Mouse (Mus musculus) heart, embryonic 13.5 days (tissue): ENCODE data around the gene Nynrin. TPM values are rescaled to one million over a fixed set of nuclear protein-coding genes. Genes with fewer than 3 reads are reported as not detected.

Source experiments
- ATAC-seq: fragments of 200-750 bp; cut with Nextera tagmentation; 2 replicates; pipeline ENCODE4 v1.8.0; 2017; ENCODE audit warnings: moderate TSS enrichment; ENCODE audit not compliant: insufficient number of reproducible peaks, low FRiP score, low TSS enrichment; ENCODE audit errors: extremely low read depth
- H3K27ac ChIP-seq: fragments of 300-500 bp; sonication (generic); replicated peaks from 2 replicates; pipeline ENCODE4 v1.5.1; 2015; ENCODE audit warnings: moderate library complexity, mild to moderate bottlenecking, inconsistent platforms
- H3K27me3 ChIP-seq: fragments of 300-500 bp; sonication (generic); replicated peaks from 2 replicates; pipeline ENCODE4 v1.6.1; 2015; ENCODE audit warnings: mild to moderate bottlenecking, inconsistent platforms
- H3K36me3 ChIP-seq: fragments of 300-500 bp; sonication (generic); 2 replicates; pipeline ENCODE4 v1.6.1; 2015; ENCODE audit warnings: mild to moderate bottlenecking, inconsistent platforms
- H3K4me1 ChIP-seq: fragments of 300-500 bp; sonication (generic); 2 replicates; pipeline ENCODE4 v1.6.1; 2015; ENCODE audit warnings: inconsistent platforms
- H3K4me2 ChIP-seq: fragments of 300-500 bp; sonication (generic); 2 replicates; pipeline ENCODE4 v1.6.1; 2015; ENCODE audit warnings: inconsistent platforms, mild to moderate bottlenecking, moderate library complexity
- H3K4me3 ChIP-seq: fragments of 300-500 bp; sonication (generic); 2 replicates; pipeline ENCODE4 v1.5.1; 2015; ENCODE audit warnings: moderate library complexity, mild to moderate bottlenecking, inconsistent platforms
- H3K9ac ChIP-seq: fragments of 300-500 bp; sonication (generic); 2 replicates; pipeline ENCODE4 v1.6.1; 2015; ENCODE audit warnings: inconsistent platforms, mild to moderate bottlenecking, moderate library complexity
- H3K9me3 ChIP-seq: fragments of 300-500 bp; sonication (generic); 2 replicates; pipeline ENCODE4 v1.6.1; 2016; ENCODE audit warnings: inconsistent platforms
- WGBS: fragments of 180-500 bp; shearing (Covaris S2); methylation state at CpG from one replicate; pipeline ENCODE4 v1.1.7; 2015; ENCODE audit warnings: mixed read lengths; 5-methylcytosine and 5-hydroxymethylcytosine counted together
- polyA plus RNA-seq: library from polyadenylated mRNA; unstranded; fragments of >200 nt; fragmentation: Nextera tagmentation; extraction: Ambion mirVana; gene quantifications from 2 replicates; pipeline ENCODE4 v1.2.1, GENCODE M21; 2015

The Nynrin gene
- polyA plus RNA-seq, 1 experiment from 2014 or later = 18.2 TPM

GRCm38 (mm10) chr14:55879623-55880022, 25.8 kb downstream of the Nynrin start:
- WGBS = 15% methylated on average over 1 of the region's 1 CpGs
- H3K9me3 ChIP-seq = no peaks in the 10 kb centered on the region

GRCm38 (mm10) chr14:55880982-55881381, 27.2 kb downstream of the Nynrin start:
- Histone ChIP-seq H3K27me3 (no peaks in the 10 kb centered on the region), H3K4me2 (no peak overlapping the region), H3K9me3 (no peaks in the 10 kb centered on the region), H3K4me3 (no peak overlapping the region), H3K9ac (no peak overlapping the region), H3K4me1 (peaks cover 40% of the 10 kb centered on the region), H3K36me3 (no peaks in the 10 kb centered on the region), H3K27ac (no peak overlapping the region)
- WGBS = 55% methylated on average over 8 of the region's 8 CpGs
- no peak for ATAC-seq

More at GRCm38 (mm10) chr14:55879623-55880022, 25.8 kb downstream of the Nynrin start:
- H3K4me3 ChIP-seq = no peak overlapping the region
- ATAC-seq = no peak
- H3K4me2 ChIP-seq = no peak overlapping the region
- peaks cover 34% of the 10 kb centered on the region for H3K4me1 ChIP-seq
- no peak overlapping the region for H3K9ac ChIP-seq
- H3K36me3 ChIP-seq = no peaks in the 10 kb centered on the region
- no peaks in the 10 kb centered on the region for H3K27me3 ChIP-seq
- H3K27ac ChIP-seq = no peak overlapping the region

GRCm38 (mm10) chr14:55882171-55882641, 28.4 kb downstream of the Nynrin start:
- H3K36me3 ChIP-seq = peaks cover 12% of the 10 kb centered on the region
- 56% methylated on average over 6 of the region's 6 CpGs for WGBS
- no peaks in the 10 kb centered on the region for H3K9me3 ChIP-seq
- H3K27ac ChIP-seq = no peak overlapping the region
- H3K27me3 ChIP-seq = no peaks in the 10 kb centered on the region
- peaks cover 52% of the 10 kb centered on the region for H3K4me1 ChIP-seq
- no peak overlapping the region for H3K9ac ChIP-seq
- ATAC-seq = no peak
- H3K4me3 ChIP-seq = no peak overlapping the region
- no peak overlapping the region for H3K4me2 ChIP-seq

- peaks cover 46% of the 10 kb centered on the region for H3K4me1 ChIP-seq
- no peak overlapping the region for H3K9ac ChIP-seq
- peaks cover 22% of the 10 kb centered on the region for H3K36me3 ChIP-seq
- no peak overlapping the region for H3K27ac ChIP-seq
- no peak overlapping the region for H3K4me2 ChIP-seq
- no peaks in the 10 kb centered on the region for H3K9me3 ChIP-seq
- no peaks in the 10 kb centered on the region for H3K27me3 ChIP-seq
- no peak overlapping the region for H3K4me3 ChIP-seq
- ATAC-seq = no peak
- 90% methylated on average over 13 of the region's 13 CpGs for WGBS
Observed at GRCm38 (mm10) chr14:55883149-55883661, 29.4 kb downstream of the Nynrin start.

GRCm38 (mm10) chr14:55883663-55884062, 29.9 kb downstream of the Nynrin start:
- Histone ChIP-seq H3K4me2 (peak overlapping the region; percentile 90; the same call in 1 of the 2 replicates), H3K36me3 (peaks cover 26% of the 10 kb centered on the region), H3K4me1 (peaks cover 42% of the 10 kb centered on the region), H3K27me3 (no peaks in the 10 kb centered on the region), H3K4me3 (no peak overlapping the region), H3K9me3 (no peaks in the 10 kb centered on the region), H3K27ac (peak overlapping the region; percentile 95), H3K9ac (peak overlapping the region; percentile 89)
- 85% methylated on average over 12 of the region's 12 CpGs for WGBS
- no peak for ATAC-seq

- Histone ChIP-seq H3K4me3 (peak within 1 kb of the TSS; percentile 67), H3K9me3 (no peaks in the 10 kb centered on the region), H3K9ac (peak within 1 kb of the TSS; percentile 89), H3K4me2 (peak within 1 kb of the TSS; percentile 90), H3K4me1 (peaks cover 40% of the 10 kb centered on the region), H3K27ac (peak within 1 kb of the TSS; percentile 95), H3K27me3 (no peaks in the 10 kb centered on the region), H3K36me3 (peaks cover 31% of the 10 kb centered on the region)
- 34% methylated on average over 4 of the region's 4 CpGs for WGBS
- peak; percentile 29; the same call in 1 of the 2 replicates for ATAC-seq
Observed at GRCm38 (mm10) chr14:55884166-55884565, 30.4 kb downstream of the Nynrin start, which contains the start of gene Cbln3. Cbln3 (minus strand) TSS chr14:55884392.

GRCm38 (mm10) chr14:55884713-55885113, 30.9 kb downstream of the Nynrin start, which contains the start of gene Khnyn:
Khnyn (plus strand) TSS chr14:55884947.
- Histone ChIP-seq H3K4me2 (peak within 1 kb of the TSS; percentile 90), H3K9me3 (no peaks in the 10 kb centered on the region), H3K27me3 (no peaks in the 10 kb centered on the region), H3K27ac (peak within 1 kb of the TSS; percentile 95), H3K9ac (peak within 1 kb of the TSS; percentile 89), H3K4me3 (peak within 1 kb of the TSS; percentile 67), H3K36me3 (peaks cover 37% of the 10 kb centered on the region), H3K4me1 (peaks cover 40% of the 10 kb centered on the region)
- under 1% methylated on average over 29 of the region's 30 CpGs for WGBS
- peak; percentile 96 for ATAC-seq

GRCm38 (mm10) chr14:55885114-55885790, 31.4 kb downstream of the Nynrin start:
- WGBS = under 1% methylated on average over 29 of the region's 30 CpGs
- Histone ChIP-seq H3K36me3 (peaks cover 42% of the 10 kb centered on the region), H3K27ac (peak overlapping the region; percentile 95), H3K4me3 (peak overlapping the region; percentile 67), H3K27me3 (no peaks in the 10 kb centered on the region), H3K9ac (peak overlapping the region; percentile 89), H3K4me1 (peaks cover 40% of the 10 kb centered on the region), H3K9me3 (no peaks in the 10 kb centered on the region), H3K4me2 (peak overlapping the region; percentile 90)
- no peak; the same call in none of the 2 replicates for ATAC-seq

- 5% methylated on average over 16 of the region's 16 CpGs for WGBS
- peak overlapping the region; percentile 90 for H3K4me2 ChIP-seq
- H3K4me3 ChIP-seq = peak overlapping the region; percentile 67
- peak overlapping the region; percentile 95 for H3K27ac ChIP-seq
- H3K9me3 ChIP-seq = no peaks in the 10 kb centered on the region
- peak overlapping the region; percentile 89 for H3K9ac ChIP-seq
- peaks cover 48% of the 10 kb centered on the region for H3K36me3 ChIP-seq
- peaks cover 39% of the 10 kb centered on the region for H3K4me1 ChIP-seq
- no peaks in the 10 kb centered on the region for H3K27me3 ChIP-seq
- no peak for ATAC-seq
Observed at GRCm38 (mm10) chr14:55885791-55886271, 32.0 kb downstream of the Nynrin start.

- Histone ChIP-seq H3K27ac (no peak overlapping the region), H3K4me1 (peaks cover 35% of the 10 kb centered on the region), H3K36me3 (peaks cover 57% of the 10 kb centered on the region), H3K27me3 (no peaks in the 10 kb centered on the region), H3K9ac (peak overlapping the region; percentile 89), H3K9me3 (no peaks in the 10 kb centered on the region), H3K4me3 (peak overlapping the region; percentile 67), H3K4me2 (peak overlapping the region; percentile 90)
- WGBS = 75% methylated on average over 24 of the region's 24 CpGs
- ATAC-seq = no peak
Observed at GRCm38 (mm10) chr14:55886571-55887382, 33.0 kb downstream of the Nynrin start.

GRCm38 (mm10) chr14:55897671-55898070, 43.9 kb downstream of the Nynrin start:
- Histone ChIP-seq H3K4me2 (no peak overlapping the region), H3K4me3 (no peak overlapping the region), H3K36me3 (peaks cover 55% of the 10 kb centered on the region), H3K27ac (no peak overlapping the region), H3K27me3 (no peaks in the 10 kb centered on the region), H3K9ac (no peak overlapping the region), H3K4me1 (peaks cover 19% of the 10 kb centered on the region), H3K9me3 (no peaks in the 10 kb centered on the region)
- WGBS = 90% methylated on average over 12 of the region's 12 CpGs
- no peak for ATAC-seq
